Mouse (Mus musculus) C2C12 (cell line): ENCODE results near the gene Spaar. TPM values are rescaled to one million over a fixed set of nuclear protein-coding genes. Genes with fewer than 3 reads are reported as not detected.

ENCODE experiments used
- H3K27me3 ChIP-seq: one replicate; pipeline ENCODE4 v1.6.1; 2011; ENCODE audit not compliant: control insufficient read depth, insufficient read depth, insufficient read length
- H3K36me3 ChIP-seq: one replicate; pipeline ENCODE4 v1.6.1; 2011; ENCODE audit not compliant: control insufficient read depth, insufficient read depth
- H3K4me3 ChIP-seq: one replicate; pipeline ENCODE4 v1.5.1; 2011; ENCODE audit warnings: mild to moderate bottlenecking, control low read depth; ENCODE audit not compliant: poor library complexity, insufficient read depth, severe bottlenecking
- H3K79me2 ChIP-seq: one replicate; pipeline ENCODE4 v1.6.1; 2011; ENCODE audit not compliant: control insufficient read depth, insufficient read depth
- H3K79me3 ChIP-seq: one replicate; pipeline ENCODE4 v1.6.1; 2011; ENCODE audit warnings: low read depth, control low read depth
- H3ac ChIP-seq: one replicate; pipeline ENCODE3; 2011; ENCODE audit warnings: low read depth; ENCODE audit not compliant: control insufficient read depth, insufficient read length
- CEBPB ChIP-seq: IDR thresholded peaks from one replicate; pipeline ENCODE4 v1.6.1; 2011; ENCODE audit warnings: low read depth, mild to moderate bottlenecking, control low read depth, moderate library complexity
- CTCF ChIP-seq: IDR thresholded peaks from one replicate; pipeline ENCODE4 v1.5.1; 2011; ENCODE audit not compliant: control insufficient read depth, insufficient read depth, insufficient read length
- FOSL1 ChIP-seq: IDR thresholded peaks from one replicate; pipeline ENCODE4 v1.8.0; 2011; ENCODE audit warnings: mild to moderate bottlenecking, low read length; ENCODE audit not compliant: poor library complexity, insufficient read depth, severe bottlenecking
- MAX ChIP-seq: IDR thresholded peaks from one replicate; pipeline ENCODE4 v1.6.1; 2011; ENCODE audit warnings: mild to moderate bottlenecking, control low read depth
- MYOD1 ChIP-seq: IDR thresholded peaks from one replicate; pipeline ENCODE4 v1.6.1; 2011; ENCODE audit warnings: low read depth; ENCODE audit not compliant: control insufficient read depth, insufficient read length
- MYOG ChIP-seq: IDR thresholded peaks from one replicate; pipeline ENCODE4 v1.6.1; 2011; ENCODE audit not compliant: control insufficient read depth, insufficient read length; ENCODE audit errors: extremely low read depth
- USF1 ChIP-seq: IDR thresholded peaks from one replicate; pipeline ENCODE4 v1.6.1; 2011; ENCODE audit warnings: low read depth, mild to moderate bottlenecking, control low read depth, moderate library complexity
- long read RNA-seq, 2 experiments: library from polyadenylated mRNA; unstranded; transcript quantifications; one replicate each; pipeline ENCODE4 v2.0.0; 2019 to 2020
- polyA plus RNA-seq: library from polyadenylated mRNA; unstranded; fragments of >200 nt; fragmentation: generic; extraction: Trizol; gene quantifications from one replicate; pipeline ENCODE4 v1.2.1, GENCODE M21; 2012; ENCODE audit warnings: missing spikeins

Gene Spaar
- polyA plus RNA-seq: 0.11 TPM
- long read RNA-seq, experiment 1: 0 reads
- long read RNA-seq, experiment 2, partial matches to known transcripts: 0 of 1 reads
- long read RNA-seq, experiment 2, other reads (novel, unspliced or antisense): 1 of 1 reads

DNA sequence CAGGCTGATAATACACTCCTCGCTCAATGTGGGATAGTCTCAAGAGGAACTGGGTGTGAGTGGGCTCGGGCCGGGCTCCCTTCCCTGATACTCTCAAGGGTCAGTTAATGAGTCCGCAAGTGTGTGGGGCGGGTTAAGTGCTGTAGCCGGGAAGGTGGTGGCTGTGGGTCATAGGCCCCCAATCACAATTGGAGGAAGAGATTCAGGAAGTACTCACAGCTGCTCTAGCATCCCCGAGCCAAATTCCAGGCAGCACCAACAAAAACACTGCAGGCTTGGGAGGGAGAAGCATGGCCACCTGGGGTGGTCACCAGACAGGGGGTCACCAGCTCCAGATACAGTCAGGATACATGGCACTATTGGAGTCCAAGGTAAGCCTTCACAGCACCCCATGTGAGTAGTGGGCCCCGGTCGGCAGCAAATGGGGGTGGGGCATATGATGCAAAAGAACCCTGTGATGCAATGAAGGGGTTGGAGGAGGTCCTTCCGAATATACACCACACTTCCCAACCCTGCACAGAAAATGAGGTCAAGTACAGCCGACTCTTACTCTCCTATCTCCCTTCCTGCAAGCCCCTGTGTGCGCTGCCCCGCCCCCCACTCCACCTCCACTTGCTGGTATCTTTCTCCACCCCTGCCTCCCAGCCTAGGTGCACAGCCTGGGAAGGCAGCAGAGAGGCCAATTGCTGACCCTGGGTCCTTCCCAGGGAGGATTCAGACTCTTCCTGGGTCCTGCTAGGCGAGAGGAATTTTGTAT lies at the start of gene Spaar:
TSS of gene Spaar (plus strand) at position 241 of the 757 bp plus-strand sequence.
- Histone ChIP-seq H3K79me3 (no peaks in the 10 kb centered on the region), H3K79me2 (no peaks in the 10 kb centered on the region), H3K27me3 (no peaks in the 10 kb centered on the region), H3K4me3 (no peak within 1 kb of the TSS), H3ac (peak within 1 kb of the TSS; percentile 55), H3K36me3 (no peaks in the 10 kb centered on the region)
- no peak for TF ChIP-seq CTCF
- TF ChIP-seq USF1: no peak
- no peak for TF ChIP-seq MYOD1
- TF ChIP-seq MAX: no peak
- TF ChIP-seq MYOG: no peak
- no peak for TF ChIP-seq CEBPB

- no peak overlapping the region for H3ac ChIP-seq
- no peaks in the 10 kb centered on the region for H3K79me3 ChIP-seq
- no peaks in the 10 kb centered on the region for H3K79me2 ChIP-seq
- no peaks in the 10 kb centered on the region for H3K36me3 ChIP-seq
- H3K4me3 ChIP-seq: no peak overlapping the region
- peaks cover 54% of the 10 kb centered on the region for H3K27me3 ChIP-seq
- no peak for TF ChIP-seq FOSL1
- TF ChIP-seq USF1: no peak
- no peak for TF ChIP-seq CEBPB
- no peak for TF ChIP-seq MAX
- no peak for TF ChIP-seq MYOG
- no peak for TF ChIP-seq CTCF
- no peak for TF ChIP-seq MYOD1
These were observed 39.8 kb upstream of the Spaar start for GRCm38 (mm10) chr4:43690021-43690420.

DNA sequence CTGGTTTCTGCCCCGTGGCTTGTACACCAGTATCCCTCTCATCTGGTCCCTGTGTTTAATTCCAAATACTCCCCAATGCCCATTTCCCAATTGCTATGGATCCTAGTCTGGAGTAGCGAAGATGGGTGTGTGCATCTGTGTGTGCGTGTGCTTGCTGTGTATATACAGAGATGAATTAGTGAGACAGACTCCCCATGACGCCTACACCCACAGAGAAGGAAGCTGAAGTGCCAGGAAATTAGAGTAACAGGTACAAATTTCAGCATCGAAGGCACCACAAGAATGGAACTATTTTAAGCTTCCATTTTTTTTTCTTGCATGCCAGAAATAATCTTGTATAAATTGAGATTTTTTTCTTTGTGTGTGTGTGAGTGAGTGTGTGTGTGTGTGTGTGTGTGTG lies 38.8 kb upstream of the Spaar start:
- Histone ChIP-seq H3K27me3 (peaks cover 44% of the 10 kb centered on the region), H3K79me2 (no peaks in the 10 kb centered on the region), H3K4me3 (no peak overlapping the region), H3K36me3 (no peaks in the 10 kb centered on the region), H3K79me3 (no peaks in the 10 kb centered on the region), H3ac (no peak overlapping the region)
- TF ChIP-seq MYOD1: no peak
- no peak for TF ChIP-seq FOSL1
- no peak for TF ChIP-seq USF1
- TF ChIP-seq MAX: no peak
- no peak for TF ChIP-seq MYOG
- no peak for TF ChIP-seq CEBPB
- no peak for TF ChIP-seq CTCF

DNA sequence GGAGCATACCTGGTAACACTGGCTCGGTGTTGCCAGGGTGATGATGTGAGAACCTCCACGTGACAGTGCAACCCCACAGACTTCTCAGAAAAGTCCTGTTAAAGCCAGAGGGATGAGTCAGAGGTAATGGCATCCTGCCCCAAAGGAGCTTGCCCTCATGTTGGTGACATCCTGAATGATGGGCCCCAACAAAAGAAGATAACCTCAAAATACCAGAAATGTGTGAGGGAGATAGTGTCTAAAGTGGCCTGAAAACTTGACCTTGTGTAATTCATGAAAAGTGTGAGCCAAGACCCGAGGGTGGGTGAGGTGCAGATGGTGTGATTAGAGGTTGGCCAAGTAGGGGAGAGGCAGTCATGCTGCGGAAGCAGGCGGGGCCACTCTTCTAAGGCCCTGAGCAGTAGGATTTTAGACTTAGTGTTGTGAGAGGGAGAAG lies 36.0 kb upstream of the Spaar start:
- Histone ChIP-seq H3K79me3 (no peaks in the 10 kb centered on the region), H3K27me3 (peaks cover 20% of the 10 kb centered on the region), H3ac (no peak overlapping the region), H3K36me3 (no peaks in the 10 kb centered on the region), H3K79me2 (no peaks in the 10 kb centered on the region), H3K4me3 (no peak overlapping the region)
- TF ChIP-seq MAX: peak; percentile 76
- TF ChIP-seq CTCF: no peak
- TF ChIP-seq FOSL1: peak; percentile 16
- no peak for TF ChIP-seq MYOG
- peak; percentile 91 for TF ChIP-seq USF1
- TF ChIP-seq MYOD1: peak; percentile 12
- TF ChIP-seq CEBPB: no peak

DNA sequence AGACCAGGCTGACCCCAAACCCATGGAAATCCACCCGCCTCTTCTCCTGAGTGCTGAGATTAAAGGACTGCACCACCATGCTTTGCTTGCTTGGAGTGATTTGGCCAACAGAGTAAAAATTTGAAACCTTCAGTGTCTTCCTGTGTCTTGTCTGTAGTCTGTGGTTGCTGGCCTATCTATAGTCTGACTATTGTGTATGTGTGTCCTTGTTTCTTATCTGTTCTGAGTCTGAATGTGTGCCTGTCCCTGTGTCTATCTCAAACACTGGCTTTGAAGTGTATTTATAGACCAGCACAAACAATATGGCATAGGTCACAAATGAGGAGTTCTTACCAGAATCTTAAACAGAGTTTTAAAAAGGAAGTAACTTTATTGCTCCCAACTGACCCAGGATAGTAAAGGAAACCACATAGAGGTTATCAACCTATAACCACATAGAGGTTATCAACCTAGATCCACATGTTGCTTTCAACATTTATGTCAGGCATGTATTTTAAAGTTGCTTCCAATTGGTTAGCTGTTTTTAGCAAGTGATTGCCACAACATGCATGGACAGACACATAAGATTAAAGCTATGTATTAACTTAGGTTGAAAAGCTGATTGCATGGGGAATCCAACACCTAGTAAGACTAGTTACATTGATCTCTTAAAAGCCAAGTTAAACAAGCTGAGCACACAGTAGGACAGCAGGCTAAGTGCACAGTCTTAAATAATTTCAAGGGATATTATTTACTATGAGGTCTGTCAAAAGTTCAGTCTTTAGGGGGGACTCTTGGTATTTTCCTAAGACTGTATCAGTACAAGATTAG lies 35.2 kb upstream of the Spaar start:
- no peak for TF ChIP-seq USF1
- no peak for TF ChIP-seq FOSL1
- TF ChIP-seq CEBPB: no peak
- TF ChIP-seq MYOD1: no peak
- no peak for TF ChIP-seq MAX
- TF ChIP-seq CTCF: no peak
- TF ChIP-seq MYOG: no peak
- no peaks in the 10 kb centered on the region for H3K36me3 ChIP-seq

More for the DNA sequence above, 35.2 kb upstream of the Spaar start:
- Histone ChIP-seq H3K4me3 (no peak overlapping the region), H3K79me3 (no peaks in the 10 kb centered on the region), H3ac (no peak overlapping the region), H3K27me3 (peaks cover 14% of the 10 kb centered on the region), H3K79me2 (no peaks in the 10 kb centered on the region)
